Mouse (Mus musculus): ENCODE data around the gene Olfr46. TPM values are rescaled to one million over a fixed set of nuclear protein-coding genes. Genes with fewer than 3 reads are reported as not detected.
"Not testable (repeated sequence)": the region's sequence is repeated elsewhere in the genome, so short reads cannot be mapped to it uniquely, and the experiment has no call there.

Olfr46 gene
- 0.03 TPM in 1 of 2 replicates, not detected in the other for polyA plus RNA-seq (2014; fragmentation: Nextera tagmentation; extraction: Ambion mirVana)

DNA sequence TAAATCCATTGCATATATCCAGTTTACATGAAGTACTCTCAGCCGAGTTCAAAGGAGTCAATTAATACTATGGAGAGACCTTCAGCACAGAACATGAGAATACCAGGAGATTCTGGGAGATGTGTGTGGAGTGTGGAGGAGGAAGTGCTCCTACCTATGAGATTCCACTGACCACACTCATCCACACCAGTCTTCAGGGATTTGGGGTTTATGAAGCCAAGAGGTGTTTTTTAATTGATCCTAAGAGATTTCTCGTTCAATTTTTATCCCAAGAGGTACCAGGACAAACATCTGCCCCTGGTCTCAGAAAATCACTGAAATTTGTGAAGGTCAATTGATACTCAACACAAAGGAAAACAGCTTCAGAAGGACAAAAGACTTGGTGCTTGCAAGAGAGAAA is at the start of gene Olfr46:
TSS of gene Olfr46 (plus strand) at position 301 of the 400 bp plus-strand sequence.
- not testable (repeated sequence) for H3K4me2 ChIP-seq (ENCODE audit: low read depth, low read length); H3K36me3 ChIP-seq (ENCODE audit: control insufficient read depth, insufficient read depth, low read length); H3K9me3 ChIP-seq (ENCODE audit: control insufficient read depth, low read length); H3K27ac ChIP-seq (ENCODE audit: low read depth, low read length); H3K27me3 ChIP-seq (ENCODE audit: control insufficient read depth, insufficient read depth, low read length); H3K4me1 ChIP-seq (ENCODE audit: control insufficient read depth, insufficient read depth, low read length); H3K9ac ChIP-seq (replicated peaks; ENCODE audit: low read depth, low read length); H3K4me3 ChIP-seq (ENCODE audit: low read depth, low read length); ATAC-seq (ENCODE audit: low read depth)
- 85% methylated on average over 2 of the region's 2 CpGs for WGBS

- Histone ChIP-seq H3K4me3 (ENCODE audit: low read depth, low read length) (no peak within 1 kb of the TSS), H3K36me3 (ENCODE audit: control insufficient read depth, insufficient read depth, low read length) (no peaks in the 10 kb centered on the region), H3K27ac (ENCODE audit: low read depth, low read length) (no peak within 1 kb of the TSS), H3K4me2 (ENCODE audit: low read depth, low read length) (no peak within 1 kb of the TSS), H3K27me3 (ENCODE audit: control insufficient read depth, insufficient read depth, low read length) (no peaks in the 10 kb centered on the region), H3K9me3 (ENCODE audit: control insufficient read depth, low read length) (no peaks in the 10 kb centered on the region), H3K9ac (replicated peaks; ENCODE audit: low read depth, low read length) (no peak within 1 kb of the TSS), H3K4me1 (ENCODE audit: control insufficient read depth, insufficient read depth, low read length) (no peaks in the 10 kb centered on the region)
- 63% methylated on average over 3 of the region's 3 CpGs for WGBS
- ATAC-seq (ENCODE audit: low read depth): no peak
Observed at GRCm38 (mm10) chr7:140567586-140567985, 33.5 kb upstream of the Olfr46 start, which contains the start of gene Olfr538. Olfr538 (plus strand) TSS chr7:140567886.

GRCm38 (mm10) chr7:140628670-140629069 is 27.6 kb downstream of the Olfr46 start, which contains the start of gene Olfr61:
Olfr61 (plus strand) TSS chr7:140628970.
- not testable (repeated sequence) for ATAC-seq (ENCODE audit: low read depth)

DNA sequence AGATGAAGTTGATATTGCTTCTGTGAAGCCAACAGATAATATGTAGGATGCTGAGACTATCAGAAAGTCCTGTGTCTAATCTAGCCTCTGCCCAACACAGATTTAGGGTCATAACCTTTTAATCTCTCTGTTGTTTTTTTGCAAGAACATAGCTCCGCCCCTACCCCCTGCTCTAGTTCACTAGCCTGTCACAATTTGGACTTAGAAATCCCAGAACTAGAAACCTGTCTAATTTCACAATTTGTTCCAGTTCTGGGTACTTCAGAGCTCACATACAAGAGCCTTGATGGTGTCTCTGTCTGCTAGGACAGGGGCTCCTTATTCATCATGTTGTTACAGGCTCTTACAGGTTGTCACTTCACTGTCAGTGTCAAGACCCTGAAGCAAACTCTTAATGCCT is 29.5 kb downstream of the Olfr46 start:
- WGBS: 84% methylated on average over 1 of the region's 1 CpGs
- H3K9ac ChIP-seq (replicated peaks; ENCODE audit: low read depth, low read length): no peak overlapping the region
- no peak overlapping the region for H3K27ac ChIP-seq (ENCODE audit: low read depth, low read length)
- H3K9me3 ChIP-seq (ENCODE audit: control insufficient read depth, low read length): no peaks in the 10 kb centered on the region
- no peaks in the 10 kb centered on the region for H3K27me3 ChIP-seq (ENCODE audit: control insufficient read depth, insufficient read depth, low read length)
- no peaks in the 10 kb centered on the region for H3K36me3 ChIP-seq (ENCODE audit: control insufficient read depth, insufficient read depth, low read length)
- H3K4me1 ChIP-seq (ENCODE audit: control insufficient read depth, insufficient read depth, low read length): no peaks in the 10 kb centered on the region
- no peak overlapping the region for H3K4me2 ChIP-seq (ENCODE audit: low read depth, low read length)
- H3K4me3 ChIP-seq (ENCODE audit: low read depth, low read length): no peak overlapping the region
- ATAC-seq (ENCODE audit: low read depth): no peak

More at GRCm38 (mm10) chr7:140628670-140629069, 27.6 kb downstream of the Olfr46 start, which contains the start of gene Olfr61:
- not testable (repeated sequence) for H3K4me2 ChIP-seq (ENCODE audit: low read depth, low read length); H3K9me3 ChIP-seq (ENCODE audit: control insufficient read depth, low read length); H3K4me3 ChIP-seq (ENCODE audit: low read depth, low read length); H3K36me3 ChIP-seq (ENCODE audit: control insufficient read depth, insufficient read depth, low read length); H3K27ac ChIP-seq (ENCODE audit: low read depth, low read length); H3K9ac ChIP-seq (replicated peaks; ENCODE audit: low read depth, low read length); H3K27me3 ChIP-seq (ENCODE audit: control insufficient read depth, insufficient read depth, low read length); H3K4me1 ChIP-seq (ENCODE audit: control insufficient read depth, insufficient read depth, low read length)
- 92% methylated on average over 3 of the region's 3 CpGs for WGBS

DNA sequence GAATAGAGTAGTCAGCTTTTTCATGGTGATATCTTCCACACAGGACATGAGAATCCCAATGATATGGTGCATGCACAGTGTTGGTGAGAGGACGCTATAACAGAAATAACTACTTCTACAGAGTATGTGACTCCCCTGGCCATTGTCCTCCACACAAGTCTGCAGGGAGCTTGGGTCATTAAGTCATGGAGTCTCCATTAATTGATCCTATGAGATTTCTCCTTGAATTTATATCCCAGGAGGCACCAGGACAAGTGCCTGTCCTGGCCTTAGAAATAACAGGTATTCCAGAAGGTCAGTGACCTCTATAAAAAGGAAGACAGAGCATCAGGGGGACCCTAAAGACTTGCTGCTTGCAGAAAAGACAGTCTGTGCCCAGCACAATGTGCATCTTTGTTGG is 45.1 kb downstream of the Olfr46 start, which contains the start of gene Olfr53:
TSS of gene Olfr53 (plus strand) at position 301 of the 400 bp plus-strand sequence.
- ATAC-seq (ENCODE audit: low read depth): no peak
- Histone ChIP-seq H3K4me2 (ENCODE audit: low read depth, low read length) (no peak within 1 kb of the TSS), H3K9me3 (ENCODE audit: control insufficient read depth, low read length) (no peaks in the 10 kb centered on the region), H3K27ac (ENCODE audit: low read depth, low read length) (no peak within 1 kb of the TSS), H3K9ac (replicated peaks; ENCODE audit: low read depth, low read length) (no peak within 1 kb of the TSS), H3K4me3 (ENCODE audit: low read depth, low read length) (no peak within 1 kb of the TSS), H3K27me3 (ENCODE audit: control insufficient read depth, insufficient read depth, low read length) (no peaks in the 10 kb centered on the region), H3K36me3 (ENCODE audit: control insufficient read depth, insufficient read depth, low read length) (no peaks in the 10 kb centered on the region), H3K4me1 (ENCODE audit: control insufficient read depth, insufficient read depth, low read length) (no peaks in the 10 kb centered on the region)
- WGBS: 84% methylated on average over 1 of the region's 1 CpGs

- H3K27me3 ChIP-seq (ENCODE audit: control insufficient read depth, insufficient read depth, low read length): no peaks in the 10 kb centered on the region
- no peak within 1 kb of the TSS for H3K4me2 ChIP-seq (ENCODE audit: low read depth, low read length)
- no peak within 1 kb of the TSS for H3K4me3 ChIP-seq (ENCODE audit: low read depth, low read length)
- no peak within 1 kb of the TSS for H3K27ac ChIP-seq (ENCODE audit: low read depth, low read length)
- H3K9ac ChIP-seq (replicated peaks; ENCODE audit: low read depth, low read length): no peak within 1 kb of the TSS
- H3K9me3 ChIP-seq (ENCODE audit: control insufficient read depth, low read length): no peaks in the 10 kb centered on the region
- WGBS: 77% methylated on average over 4 of the region's 4 CpGs
- ATAC-seq (ENCODE audit: low read depth): no peak
- no peaks in the 10 kb centered on the region for H3K4me1 ChIP-seq (ENCODE audit: control insufficient read depth, insufficient read depth, low read length)
- no peaks in the 10 kb centered on the region for H3K36me3 ChIP-seq (ENCODE audit: control insufficient read depth, insufficient read depth, low read length)
Observed at GRCm38 (mm10) chr7:140659630-140660029, 58.6 kb downstream of the Olfr46 start, which contains the start of gene Olfr539. Olfr539 (plus strand) TSS chr7:140659930.

Other genes starting within 250 kb of the Olfr46 start
- gene Olfr60, start 239.6 kb upstream of the Olfr46 start, polyA plus RNA-seq (2014; fragmentation: Nextera tagmentation; extraction: Ambion mirVana): not detected in 2 replicates
- not detected in 2 replicates for gene Olfr530, start 224.9 kb upstream of the Olfr46 start, polyA plus RNA-seq (2014; fragmentation: Nextera tagmentation; extraction: Ambion mirVana)
- not detected in 2 replicates for gene Olfr531, start 198.4 kb upstream of the Olfr46 start, polyA plus RNA-seq (2014; fragmentation: Nextera tagmentation; extraction: Ambion mirVana)
- gene Olfr532, start 179.6 kb upstream of the Olfr46 start, polyA plus RNA-seq (2014; fragmentation: Nextera tagmentation; extraction: Ambion mirVana): not detected in 2 replicates
- gene Olfr533, start 137.9 kb upstream of the Olfr46 start, polyA plus RNA-seq (2014; fragmentation: Nextera tagmentation; extraction: Ambion mirVana): not detected in 2 replicates
- gene Olfr535, start 117.1 kb upstream of the Olfr46 start, polyA plus RNA-seq (2014; fragmentation: Nextera tagmentation; extraction: Ambion mirVana): not detected in 2 replicates
- not detected in 2 replicates for gene Olfr536, start 93.9 kb upstream of the Olfr46 start, polyA plus RNA-seq (2014; fragmentation: Nextera tagmentation; extraction: Ambion mirVana)
- gene Olfr538, start 33.4 kb upstream of the Olfr46 start, polyA plus RNA-seq (2014; fragmentation: Nextera tagmentation; extraction: Ambion mirVana): not detected in 2 replicates
- gene Olfr61, start 27.7 kb downstream of the Olfr46 start, polyA plus RNA-seq (2014; fragmentation: Nextera tagmentation; extraction: Ambion mirVana): not detected in 2 replicates
- gene Olfr53, start 45.2 kb downstream of the Olfr46 start, polyA plus RNA-seq (2014; fragmentation: Nextera tagmentation; extraction: Ambion mirVana): not detected in 2 replicates
- 0.03 TPM in 1 of 2 replicates, not detected in the other for gene Olfr539, start 58.7 kb downstream of the Olfr46 start, polyA plus RNA-seq (2014; fragmentation: Nextera tagmentation; extraction: Ambion mirVana)
- gene Olfr45, start 80.7 kb downstream of the Olfr46 start, polyA plus RNA-seq (2014; fragmentation: Nextera tagmentation; extraction: Ambion mirVana): not detected in 2 replicates
- not detected in 2 replicates for gene Olfr541, start 96.0 kb downstream of the Olfr46 start, polyA plus RNA-seq (2014; fragmentation: Nextera tagmentation; extraction: Ambion mirVana)
- gene Cyp2e1, start 162.5 kb downstream of the Olfr46 start, polyA plus RNA-seq (2014; fragmentation: Nextera tagmentation; extraction: Ambion mirVana): not detected in 2 replicates
- gene Syce1, start 186.6 kb downstream of the Olfr46 start, polyA plus RNA-seq (2014; fragmentation: Nextera tagmentation; extraction: Ambion mirVana): 0.97 TPM in 1 of 2 replicates, not detected in the other
- 36.7 and 37.5 TPM in 2 replicates for gene Zfp941, start 220.9 kb downstream of the Olfr46 start, polyA plus RNA-seq (2014; fragmentation: Nextera tagmentation; extraction: Ambion mirVana)
- 0.31 TPM in 1 of 2 replicates, not detected in the other for gene Urah, start 233.7 kb downstream of the Olfr46 start, polyA plus RNA-seq (2014; fragmentation: Nextera tagmentation; extraction: Ambion mirVana)
- not detected in 2 replicates for gene Scgb1c1, start 244.3 kb downstream of the Olfr46 start, polyA plus RNA-seq (2014; fragmentation: Nextera tagmentation; extraction: Ambion mirVana)
- gene Odf3, start 246.5 kb downstream of the Olfr46 start, polyA plus RNA-seq (2014; fragmentation: Nextera tagmentation; extraction: Ambion mirVana): 0.22 and 0.37 TPM in 2 replicates

All from neural tube, embryonic 14.5 days (tissue).